Mouse (Mus musculus) stomach, embryonic 16.5 days (tissue): ENCODE data around the gene Cct4. TPM values are rescaled to one million over a fixed set of nuclear protein-coding genes. Genes with fewer than 3 reads are reported as not detected.

Experiments used
- ATAC-seq: fragments of 200-750 bp; cut with Nextera tagmentation; 2 replicates; pipeline ENCODE4 v1.8.0; 2017; ENCODE audit warnings: moderate number of reproducible peaks, moderate TSS enrichment; ENCODE audit not compliant: insufficient read depth, low FRiP score
- H3K27ac ChIP-seq: fragments of 300-500 bp; sonication (generic); 2 replicates; pipeline ENCODE4 v1.5.1; 2014; ENCODE audit warnings: low read length
- H3K27me3 ChIP-seq: fragments of 300-500 bp; sonication (generic); 2 replicates; pipeline ENCODE4 v1.6.1; 2014; ENCODE audit warnings: low read length, control low read depth, mixed read lengths; ENCODE audit not compliant: control insufficient read depth, insufficient read depth
- H3K36me3 ChIP-seq: fragments of 300-500 bp; sonication (generic); 2 replicates; pipeline ENCODE4 v1.6.1; 2014; ENCODE audit warnings: low read length; ENCODE audit not compliant: control insufficient read depth, insufficient read depth
- H3K4me1 ChIP-seq: fragments of 300-500 bp; sonication (generic); 2 replicates; pipeline ENCODE4 v1.6.1; 2014; ENCODE audit warnings: low read length, control low read depth, mixed read lengths; ENCODE audit not compliant: control insufficient read depth, insufficient read depth
- H3K4me2 ChIP-seq: fragments of 300-500 bp; sonication (generic); 2 replicates; pipeline ENCODE4 v1.6.1; 2014; ENCODE audit warnings: low read depth, low read length, mixed read lengths
- H3K4me3 ChIP-seq: fragments of 300-500 bp; sonication (generic); replicated peaks from 2 replicates; pipeline ENCODE4 v1.5.1; 2014; ENCODE audit warnings: mild to moderate bottlenecking, low read length
- H3K9ac ChIP-seq: fragments of 300-500 bp; sonication (generic); 2 replicates; pipeline ENCODE4 v1.6.1; 2014; ENCODE audit warnings: low read length
- H3K9me3 ChIP-seq: fragments of 300-500 bp; sonication (generic); replicated peaks from 2 replicates; pipeline ENCODE4 v1.6.1; 2016; ENCODE audit warnings: low read length, control low read depth; ENCODE audit not compliant: control insufficient read depth
- WGBS: fragments of 180-500 bp; shearing (Covaris S2); extraction: QIAGEN DNeasy Blood & Tissue Kit; methylation state at CpG from one replicate; pipeline ENCODE4 v1.1.7; 2014; 5-methylcytosine and 5-hydroxymethylcytosine counted together
- polyA plus RNA-seq: library from polyadenylated mRNA; unstranded; fragments of >200 nt; fragmentation: Nextera tagmentation; extraction: Ambion mirVana; gene quantifications from 2 replicates; pipeline ENCODE4 v1.2.1, GENCODE M21; 2015

Cct4 gene
- polyA plus RNA-seq, 1 experiment from 2014 or later: 230 TPM

GRCm38 (mm10) chr11:22979221-22979620, 11.1 kb upstream of the Cct4 start:
- no peaks in the 10 kb centered on the region for H3K9me3 ChIP-seq
- no peak for ATAC-seq
- H3K4me1 ChIP-seq: peaks cover 23% of the 10 kb centered on the region
- H3K27me3 ChIP-seq: no peaks in the 10 kb centered on the region
- no peak overlapping the region for H3K4me2 ChIP-seq
- H3K27ac ChIP-seq: no peak overlapping the region
- no peak overlapping the region for H3K4me3 ChIP-seq
- H3K36me3 ChIP-seq: no peaks in the 10 kb centered on the region
- no peak overlapping the region for H3K9ac ChIP-seq
- WGBS: 76% methylated on average over 1 of the region's 1 CpGs

DNA sequence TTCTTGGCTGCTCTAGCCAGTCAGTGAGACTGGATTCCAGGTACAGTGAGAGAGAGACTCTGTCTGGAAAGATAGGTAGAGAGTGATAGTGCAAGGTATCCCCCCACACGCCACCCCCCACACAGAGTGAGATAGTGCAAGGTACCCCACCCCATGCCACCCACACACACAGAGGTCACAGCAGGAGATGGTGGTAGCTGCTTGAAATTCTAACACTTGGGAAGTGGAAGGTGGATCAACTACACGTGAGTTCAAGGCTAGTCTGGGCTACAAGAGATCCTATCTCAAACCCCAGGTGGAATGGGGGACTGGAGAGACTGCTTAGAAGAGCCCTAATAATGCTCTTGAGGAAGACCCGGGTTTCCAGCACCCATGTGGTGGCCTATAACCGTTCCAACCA, 9.3 kb upstream of the Cct4 start:
- peak overlapping the region; percentile 68 for H3K4me3 ChIP-seq
- ATAC-seq: no peak
- no peaks in the 10 kb centered on the region for H3K27me3 ChIP-seq
- no peaks in the 10 kb centered on the region for H3K9me3 ChIP-seq
- H3K4me2 ChIP-seq: peak overlapping the region; percentile 75
- peaks cover 19% of the 10 kb centered on the region for H3K4me1 ChIP-seq
- H3K9ac ChIP-seq: peak overlapping the region; percentile 77
- peak overlapping the region; percentile 96; the same call in 1 of the 2 replicates for H3K27ac ChIP-seq
- no peaks in the 10 kb centered on the region for H3K36me3 ChIP-seq
- WGBS: 33% methylated on average over 4 of the region's 4 CpGs

GRCm38 (mm10) chr11:22981543-22981950, 8.8 kb upstream of the Cct4 start:
- Histone ChIP-seq H3K4me3 (peak overlapping the region; percentile 68), H3K36me3 (no peaks in the 10 kb centered on the region), H3K4me1 (peaks cover 19% of the 10 kb centered on the region), H3K9ac (peak overlapping the region; percentile 77), H3K27me3 (no peaks in the 10 kb centered on the region), H3K9me3 (no peaks in the 10 kb centered on the region), H3K27ac (peak overlapping the region; percentile 96), H3K4me2 (peak overlapping the region; percentile 75)
- peak; percentile 39 for ATAC-seq
- WGBS: under 1% methylated on average over 12 of the region's 12 CpGs

- WGBS: 2% methylated on average over 42 of the region's 42 CpGs
- H3K9me3 ChIP-seq: no peaks in the 10 kb centered on the region
- H3K36me3 ChIP-seq: no peaks in the 10 kb centered on the region
- H3K27me3 ChIP-seq: no peaks in the 10 kb centered on the region
- H3K27ac ChIP-seq: peak within 1 kb of the TSS; percentile 96
- peaks cover 19% of the 10 kb centered on the region for H3K4me1 ChIP-seq
- H3K4me2 ChIP-seq: peak within 1 kb of the TSS; percentile 75
- H3K4me3 ChIP-seq: peak within 1 kb of the TSS; percentile 68
- H3K9ac ChIP-seq: peak within 1 kb of the TSS; percentile 77
- peak; percentile 91 for ATAC-seq
Observed at GRCm38 (mm10) chr11:22981984-22982757, 8.1 kb upstream of the Cct4 start, which contains the start of the genes Gm28048 and Commd1. Gene Gm28048, minus strand, starts transcription at chr11:22982090. Gene Commd1, minus strand, starts transcription at chr11:22982382.

DNA sequence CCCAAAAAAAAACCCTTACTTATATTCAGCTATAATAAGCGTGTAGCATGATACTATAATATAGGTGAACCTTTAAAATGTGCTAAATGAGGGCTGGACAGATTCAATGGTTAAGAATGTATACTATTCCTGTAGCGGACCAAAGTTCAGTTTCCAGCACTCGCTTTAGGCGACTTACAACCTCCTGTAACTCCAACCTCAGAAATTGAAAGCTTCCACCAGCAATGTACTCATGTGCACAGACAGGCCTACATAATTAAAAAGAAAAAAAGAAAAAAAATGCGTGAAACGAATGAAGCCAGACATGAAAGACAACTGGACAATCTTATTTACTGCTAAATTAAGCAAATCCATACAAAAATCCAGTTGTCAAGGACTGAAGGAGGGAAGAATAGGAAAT, 7.5 kb upstream of the Cct4 start:
- ATAC-seq: no peak
- Histone ChIP-seq H3K4me1 (peaks cover 19% of the 10 kb centered on the region), H3K4me2 (no peak overlapping the region), H3K36me3 (no peaks in the 10 kb centered on the region), H3K4me3 (no peak overlapping the region), H3K9ac (no peak overlapping the region), H3K27me3 (no peaks in the 10 kb centered on the region), H3K27ac (no peak overlapping the region), H3K9me3 (no peaks in the 10 kb centered on the region)
- 76% methylated on average over 6 of the region's 6 CpGs for WGBS

DNA sequence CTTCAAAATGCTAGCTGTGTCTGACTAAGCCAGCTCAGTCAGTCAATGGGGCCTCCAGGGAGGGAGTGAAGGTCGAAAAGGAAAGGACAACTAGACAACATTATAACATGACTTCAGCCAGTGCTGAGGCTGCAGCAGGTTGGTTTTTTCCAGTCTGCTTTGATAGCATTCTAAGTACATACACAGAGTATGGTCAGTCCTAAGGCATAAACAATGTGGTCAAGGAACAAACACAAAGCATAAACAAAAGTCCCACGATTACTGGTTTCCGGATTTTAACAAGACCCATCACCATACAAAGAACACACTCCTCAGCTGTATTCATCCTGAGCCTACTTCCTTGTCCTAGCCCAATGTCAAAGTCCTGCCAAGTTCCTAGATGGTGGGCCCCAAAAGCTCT, 4.8 kb upstream of the Cct4 start:
- Histone ChIP-seq H3K9ac (no peak overlapping the region), H3K9me3 (no peaks in the 10 kb centered on the region), H3K4me2 (no peak overlapping the region), H3K27me3 (no peaks in the 10 kb centered on the region), H3K27ac (no peak overlapping the region), H3K4me1 (peaks cover 18% of the 10 kb centered on the region), H3K36me3 (no peaks in the 10 kb centered on the region), H3K4me3 (no peak overlapping the region)
- no peak for ATAC-seq
- WGBS: 65% methylated on average over 3 of the region's 3 CpGs

- Histone ChIP-seq H3K9me3 (no peaks in the 10 kb centered on the region), H3K4me3 (no peak overlapping the region), H3K9ac (no peak overlapping the region), H3K4me2 (no peak overlapping the region), H3K4me1 (peaks cover 13% of the 10 kb centered on the region; the same call in 1 of the 2 replicates), H3K27me3 (no peaks in the 10 kb centered on the region), H3K36me3 (no peaks in the 10 kb centered on the region), H3K27ac (no peak overlapping the region)
- WGBS: 32% methylated on average over 2 of the region's 2 CpGs
- no peak for ATAC-seq
Observed at GRCm38 (mm10) chr11:22987357-22987756, 3.0 kb upstream of the Cct4 start.

- no peaks in the 10 kb centered on the region for H3K27me3 ChIP-seq
- H3K4me3 ChIP-seq: peak overlapping the region; percentile 82
- H3K4me2 ChIP-seq: peak overlapping the region; percentile 54
- peaks cover 11% of the 10 kb centered on the region; the same call in 1 of the 2 replicates for H3K4me1 ChIP-seq
- H3K9me3 ChIP-seq: no peaks in the 10 kb centered on the region
- peaks cover 4% of the 10 kb centered on the region; the same call in 1 of the 2 replicates for H3K36me3 ChIP-seq
- 0 out of 2 replicates have a peak, but pooled peaks have one; percentile 1 for ATAC-seq
- 33% methylated on average over 1 of the region's 1 CpGs for WGBS
- peak overlapping the region; percentile 78 for H3K27ac ChIP-seq
- H3K9ac ChIP-seq: peak overlapping the region; percentile 94
Observed at GRCm38 (mm10) chr11:22989786-22990185, 533 bp upstream of the Cct4 start.

DNA sequence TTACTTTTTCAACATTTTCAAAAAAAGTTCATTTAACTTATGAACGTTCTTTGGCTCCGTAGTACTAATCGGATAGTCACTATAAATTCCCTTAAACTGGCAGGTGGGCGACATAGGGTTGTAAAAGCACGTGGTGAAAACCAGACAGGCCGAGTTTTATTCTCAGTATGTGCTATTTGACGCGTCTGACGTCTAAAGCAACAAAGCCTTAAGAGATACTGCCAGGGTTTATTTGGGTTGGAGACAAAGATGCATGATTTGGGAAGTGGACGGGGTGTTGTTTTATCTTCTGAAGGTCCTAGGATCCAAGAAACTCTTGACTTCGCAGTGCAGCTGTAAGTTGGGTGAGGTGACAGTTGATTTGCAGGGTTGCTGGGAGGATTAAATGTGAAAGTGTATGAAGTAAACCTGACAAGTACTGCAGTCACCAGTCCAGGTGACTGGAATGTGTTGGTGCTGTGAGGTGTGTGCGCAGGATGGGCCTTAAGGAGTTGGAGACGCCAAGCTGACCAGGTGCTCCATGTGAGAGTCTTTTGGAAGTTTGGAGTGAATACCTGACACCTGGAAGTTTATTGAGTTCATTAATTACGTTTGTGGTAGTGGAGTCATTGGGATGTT, 1.0 kb downstream of the Cct4 start:
- no peak overlapping the region for H3K27ac ChIP-seq

More for the DNA sequence above, 1.0 kb downstream of the Cct4 start:
- Histone ChIP-seq H3K9me3 (no peaks in the 10 kb centered on the region), H3K9ac (peak overlapping the region; percentile 94), H3K36me3 (peaks cover 9% of the 10 kb centered on the region; the same call in 1 of the 2 replicates), H3K4me3 (peak overlapping the region; percentile 82), H3K27me3 (no peaks in the 10 kb centered on the region), H3K4me2 (peak overlapping the region; percentile 67), H3K4me1 (peaks cover 11% of the 10 kb centered on the region; the same call in 1 of the 2 replicates)
- 7% methylated on average over 14 of the region's 14 CpGs for WGBS
- ATAC-seq: no peak
